Mouse (Mus musculus): ENCODE data around the gene Krt10.

Gene Krt10

DNA sequence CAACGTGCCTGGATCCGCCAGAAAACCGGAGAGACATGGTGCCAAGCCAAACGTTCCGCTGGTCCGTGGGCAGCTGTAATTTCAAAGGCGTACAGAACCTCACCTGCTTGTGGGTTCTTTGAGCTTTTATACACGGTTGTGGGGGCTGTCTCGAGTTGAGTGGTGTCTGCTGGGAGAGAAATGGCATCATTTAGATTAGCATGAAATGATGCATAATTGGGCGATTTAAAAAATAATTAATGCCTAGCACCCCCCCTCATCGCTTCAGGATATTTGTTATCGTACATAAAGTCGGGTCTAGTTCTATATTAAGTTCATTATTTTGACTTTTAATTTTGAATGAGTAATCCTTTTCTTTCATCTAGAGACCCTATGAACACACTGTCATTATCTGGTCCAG, 14.4 kb downstream of the Krt10 start, which contains the start of gene Krt28:
Gene Krt28 (minus strand): TSS at position 101 of the 400 bp plus-strand sequence.
- DNase-seq (ENCODE audit: low read depth in 1 of 2, low spot score in 2 of 2): no peak

- no peak for DNase-seq (ENCODE audit: low read depth in 1 of 2, low spot score in 2 of 2)
Measured at GRCm38 (mm10) chr11:99369853-99370451, 19.2 kb downstream of the Krt10 start.

- DNase-seq (ENCODE audit: low read depth in 1 of 2, low spot score in 2 of 2): no peak
Measured at GRCm38 (mm10) chr11:99369229-99369628, 19.9 kb downstream of the Krt10 start.

- no peak for DNase-seq (ENCODE audit: low read depth in 1 of 2, low spot score in 2 of 2)
Measured at GRCm38 (mm10) chr11:99366791-99367190, 22.4 kb downstream of the Krt10 start.

GRCm38 (mm10) chr11:99364412-99364811, 24.8 kb downstream of the Krt10 start:
- no peak for DNase-seq (ENCODE audit: low read depth in 1 of 2, low spot score in 2 of 2)

DNA sequence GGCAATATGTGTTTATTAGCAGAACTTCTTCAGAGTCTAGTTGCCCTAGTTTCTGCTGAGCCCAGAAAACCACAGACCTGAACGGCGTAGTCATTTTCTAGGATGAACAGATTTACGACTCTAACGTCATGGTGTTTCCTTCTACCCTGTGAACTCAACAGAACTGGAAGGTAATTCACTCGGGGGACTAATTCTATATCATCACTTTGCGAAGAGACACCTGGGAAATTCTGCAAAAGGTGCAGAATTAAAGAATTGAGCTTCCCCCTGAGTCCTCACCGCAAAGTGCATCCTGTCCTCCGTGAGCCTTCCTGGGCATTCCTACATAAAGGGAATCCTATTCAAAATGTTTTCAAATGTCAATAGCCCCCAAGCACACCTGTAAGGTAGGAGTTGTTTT, 27.7 kb downstream of the Krt10 start:
- no peak for DNase-seq (ENCODE audit: low read depth in 1 of 2, low spot score in 2 of 2)

DNA sequence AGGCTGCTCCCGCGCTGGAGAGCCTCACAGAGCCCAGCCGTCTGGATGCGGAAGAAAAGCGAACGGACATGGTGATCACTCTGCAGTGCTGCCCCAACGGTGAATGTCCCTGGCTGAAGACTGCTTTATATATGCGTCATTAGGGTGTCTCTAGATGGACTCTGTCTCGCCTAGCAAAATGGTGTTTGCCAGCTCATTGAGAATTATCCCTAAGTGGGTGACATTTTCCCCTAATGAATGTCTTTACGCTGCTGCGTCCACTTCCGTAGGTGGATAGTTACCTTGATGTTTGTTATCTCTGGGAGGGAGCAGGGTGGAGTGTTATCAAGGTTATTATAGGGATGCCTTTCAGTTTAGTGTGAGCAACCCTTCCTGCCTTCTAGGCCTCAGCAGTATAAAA, 38.2 kb downstream of the Krt10 start, which contains the start of gene Krt27:
Gene Krt27 (minus strand): TSS at position 101 of the 400 bp plus-strand sequence.
- DNase-seq (ENCODE audit: low read depth in 1 of 2, low spot score in 2 of 2): no peak

DNA sequence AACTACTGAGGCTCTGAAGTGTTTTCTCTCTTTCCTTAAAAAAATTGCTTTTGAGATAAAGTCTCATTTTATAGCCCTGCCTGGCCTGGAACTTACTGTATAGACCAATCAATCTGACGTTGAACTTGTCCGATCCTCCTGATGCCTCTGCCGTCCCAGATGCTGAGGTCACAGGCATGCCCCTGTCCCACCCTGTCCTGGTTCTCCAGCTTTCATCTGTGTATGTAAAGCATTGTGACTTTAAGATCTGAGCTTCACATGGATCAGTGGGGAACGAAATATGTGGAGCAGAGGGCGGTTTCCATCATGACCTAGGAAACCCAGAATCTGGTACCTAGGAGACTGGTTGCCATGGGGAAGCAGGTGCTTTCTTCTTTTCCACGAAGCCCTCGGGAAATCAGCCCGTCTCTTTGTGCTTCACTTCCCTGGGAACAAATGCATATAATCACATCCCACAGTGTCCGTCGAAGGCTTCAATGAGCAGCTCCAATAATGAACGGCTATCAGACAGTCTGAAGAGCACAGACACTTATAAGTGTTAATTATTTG, 49.8 kb downstream of the Krt10 start:
- DNase-seq (ENCODE audit: low read depth in 1 of 2, low spot score in 2 of 2): no peak

GRCm38 (mm10) chr11:99337866-99338265, 51.3 kb downstream of the Krt10 start, which contains the start of gene Krt26:
Gene Krt26 (minus strand): TSS chr11:99337966.
- DNase-seq (ENCODE audit: low read depth in 1 of 2, low spot score in 2 of 2): no peak
